Comparison of ENCODE assay signal across 9 mouse cellular contexts in the genomic region with DNA sequence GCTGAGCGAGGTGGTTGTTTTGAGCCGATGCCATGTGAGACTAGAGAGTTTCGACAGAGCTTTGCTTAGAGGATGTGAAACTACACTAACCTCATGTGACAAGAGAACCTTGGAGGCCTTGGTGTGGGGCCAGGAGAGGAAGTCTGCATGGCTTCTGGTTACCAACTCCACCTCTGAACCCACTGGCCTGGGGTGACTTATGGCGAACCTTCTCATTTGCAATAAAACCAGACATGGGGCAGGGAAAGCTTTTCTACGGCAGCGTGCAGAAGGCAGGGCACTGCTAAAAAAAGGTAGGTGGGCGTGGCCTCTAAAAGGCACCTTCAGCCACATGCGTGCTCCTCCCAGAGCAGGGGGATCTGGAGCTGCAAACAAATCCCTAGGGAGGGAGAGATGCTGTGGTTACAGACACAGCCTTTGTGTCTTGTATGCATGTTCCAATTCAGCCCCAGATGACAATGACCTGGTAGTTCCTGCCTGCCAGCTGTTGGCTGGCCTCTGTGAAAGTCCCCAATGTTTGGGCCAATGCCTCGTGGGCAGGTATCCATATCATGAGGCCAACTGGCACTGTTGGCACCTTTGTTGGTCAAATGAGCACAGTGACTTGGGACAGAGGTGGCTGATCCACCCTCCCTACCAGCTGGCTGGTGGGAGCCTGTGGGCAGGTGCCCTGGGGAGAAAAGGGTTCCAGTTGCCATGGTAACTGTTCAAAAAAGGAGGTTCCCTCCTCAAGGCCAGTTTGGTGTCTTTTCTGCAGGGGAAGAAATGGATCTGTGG.
A peak's percentile ranks its signal among the peaks of the same experiment; 100 is the strongest.
DNase-seq lines count a peak whose midpoint lies in the region; ATAC-seq lines count a peak whose summit lies in the region.
"Had no signal": no experiment of that assay in that cellular context is flagged by ENCODE, and none has a peak within 500 bp of the region (broad histone marks: within the 10 kb centered on the region; RNA-seq: fewer than 3 reads in every experiment).

No protein-coding gene starts in this region.

- no peak overlapping the region for H3K9ac ChIP-seq in forebrain, embryonic 15.5 days (replicated peaks)

- no peak overlapping the region for H3K4me3 ChIP-seq in forebrain, embryonic 15.5 days
- H3K4me3 ChIP-seq: erythroblast, embryonic 14.5 days had no signal

- 81% methylated on average over 9 of the region's 9 CpGs for WGBS in forebrain, embryonic 15.5 days

- no peak overlapping the region for H3K27ac ChIP-seq in forebrain, embryonic 15.5 days (replicated peaks)

- H3K4me2 ChIP-seq in forebrain, embryonic 15.5 days (replicated peaks) = no peak overlapping the region

- no peak for ATAC-seq in forebrain, embryonic 15.5 days (replicated peaks)

- intact Hi-C loops in heart, postnatal 25 days (cut with DNase I) = loop anchor here (5.0 kb wide), 2 partner anchors 129 to 256 kb away; partner anchors contain the start of gene Map3k1

- no peaks in the 10 kb centered on the region for H3K27me3 ChIP-seq in forebrain, embryonic 15.5 days

- H3K9me3 ChIP-seq in forebrain, embryonic 15.5 days = no peaks in the 10 kb centered on the region

- no peaks in the 10 kb centered on the region for H3K36me3 ChIP-seq in forebrain, embryonic 15.5 days

- peaks cover 3% of the 10 kb centered on the region; the same call in 1 of the 2 replicates for H3K4me1 ChIP-seq in forebrain, embryonic 15.5 days

- peak; percentile 2 for DNase-seq in 3T3-L1 (ENCODE audit: low read depth, low spot score)
- DNase-seq in CD8-positive naive resting alpha-beta T cell, adult 2 months (ENCODE audit: low read depth in 2 of 2, low spot score in 2 of 2) = peak; percentile 18 to 36
- peak; percentile 58 for DNase-seq in c-Kit-positive CD71-negative TER-119-negative erythroid progenitor cells, embryonic 14.5 days (ENCODE audit: low read depth)
- peak; percentile 51 for DNase-seq in heart, postnatal 25 days (ENCODE audit: low spot score)
- peak; percentile 75 for DNase-seq in kidney, postnatal 14 days
- DNase-seq in lung, postnatal 36 days = peak; percentile 84
- peak; percentile 68 to 80 for DNase-seq in spleen, postnatal 4 days (ENCODE audit: low spot score in 2 of 2)

Comparison
In these comparisons a context has a peak if more than half of its experiments do, and no peak if none do; other contexts are left out.
1. DNase-seq: peak in every context shown above with its lines; median percentile 84 in lung, postnatal 36 days; 75 in kidney, postnatal 14 days; 74 in spleen, postnatal 4 days; 58 in c-Kit-positive CD71-negative TER-119-negative erythroid progenitor cells, embryonic 14.5 days; 51 in heart, postnatal 25 days; 27 in CD8-positive naive resting alpha-beta T cell, adult 2 months; 2 in 3T3-L1.